Mouse (Mus musculus) ES-E14 (cell line): ENCODE results near the gene Ccdc184.

Experiments
- CHD2 ChIP-seq: IDR thresholded peaks from 2 replicates; pipeline ENCODE4 v1.6.1; 2014; ENCODE audit warnings: mild to moderate bottlenecking, low read depth, low read length, inconsistent platforms
- HCFC1 ChIP-seq: IDR thresholded peaks from 2 replicates; pipeline ENCODE4 v1.6.1; 2012; ENCODE audit warnings: low read length, inconsistent platforms, borderline replicate concordance; ENCODE audit not compliant: insufficient read depth
- MAFK ChIP-seq: IDR thresholded peaks from 2 replicates; pipeline ENCODE4 v1.6.1; 2014; ENCODE audit warnings: mild to moderate bottlenecking, low read depth, low read length, inconsistent platforms; ENCODE audit not compliant: insufficient read depth
- ZC3H11A ChIP-seq: IDR thresholded peaks from 2 replicates; pipeline ENCODE4 v1.6.1; 2012; ENCODE audit warnings: low read depth, mild to moderate bottlenecking, inconsistent platforms, low read length, borderline replicate concordance
- ZNF384 ChIP-seq: IDR thresholded peaks from 2 replicates; pipeline ENCODE4 v1.6.1; 2012; ENCODE audit warnings: low read depth, low read length, inconsistent platforms

GRCm38 (mm10) chr15:98139763-98140162 lies 27.2 kb upstream of the Ccdc184 start:
- TF ChIP-seq ZNF384 (no peak), CHD2 (no peak), ZC3H11A (no peak), MAFK (no peak), HCFC1 (no peak)
